Comparison of ENCODE assay signal across 31 mouse cellular contexts in the genomic region with DNA sequence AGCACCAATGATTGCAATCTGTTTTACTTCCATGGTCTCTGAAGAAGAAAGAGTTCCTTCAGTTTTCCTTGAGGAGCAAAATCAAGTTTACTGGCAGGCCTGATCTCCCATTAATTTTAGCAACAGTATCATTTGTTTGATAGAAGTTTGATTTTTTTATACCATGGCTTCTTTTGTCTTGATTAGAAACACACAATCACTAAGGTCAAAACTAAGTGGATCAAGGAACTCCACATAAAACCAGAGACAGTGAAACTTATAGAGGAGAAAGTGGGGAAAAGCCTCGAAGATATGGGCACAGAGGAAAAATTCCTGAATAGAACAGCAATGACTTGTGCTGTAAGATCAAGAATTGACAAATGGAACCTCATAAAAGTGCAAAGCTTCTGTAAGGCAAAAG. TPM values are rescaled to one million over a fixed set of nuclear protein-coding genes. Genes with fewer than 3 reads are reported as not detected.
"Had no signal": no experiment of that assay in that cellular context is flagged by ENCODE, and none has a peak within 500 bp of the region (broad histone marks: within the 10 kb centered on the region; RNA-seq: fewer than 3 reads in every experiment).

Gene Gm4846 (minus strand): TSS at position 101 of the 400 bp plus-strand sequence.

RNA-seq across cellular contexts. Expression of gene Gm4846, which starts in this region (rescaled TPM):
- polyA plus RNA-seq: limb, embryonic 10.5 days; limb, embryonic 11.5 days; limb, embryonic 12.5 days; limb, embryonic 13.5 days; limb, embryonic 14.5 days; limb, embryonic 15.5 days; liver, adult 2 months; liver, embryonic 11.5 days; liver, embryonic 12.5 days; liver, embryonic 13.5 days; liver, embryonic 14.5 days; liver, embryonic 15.5 days; liver, embryonic 16.5 days; liver, postnatal 0 days; lung, adult 2 months; lung, embryonic 14.5 days; lung, embryonic 15.5 days; lung, embryonic 16.5 days; lung, postnatal 0 days; macrophage; midbrain, embryonic 10.5 days; midbrain, embryonic 11.5 days; midbrain, embryonic 12.5 days; midbrain, embryonic 13.5 days; midbrain, embryonic 14.5 days; midbrain, embryonic 15.5 days; midbrain, embryonic 16.5 days; midbrain, postnatal 0 days; myocyte; neural tube, embryonic 11.5 days; neural tube, embryonic 12.5 days had no signal
